17 mouse cellular contexts compared by ENCODE assay signal in genomic region chr5:147121146-147121545, GRCm38 (mm10). TPM values are rescaled to one million over a fixed set of nuclear protein-coding genes. Genes with fewer than 3 reads are reported as not detected.
DNase-seq lines count a peak whose midpoint lies in the region; ATAC-seq and TF ChIP-seq lines count a peak whose summit lies in the region.
"Had no signal": no experiment of that assay in that cellular context is flagged by ENCODE, and none has a peak within 500 bp of the region (broad histone marks: within the 10 kb centered on the region; RNA-seq: fewer than 3 reads in every experiment).

No protein-coding gene starts in this region.

- no peak for TF ChIP-seq EP300 in ES-Bruce4 (IDR thresholded peaks at IDR 0.05; ENCODE audit: insufficient read depth, low read depth, low read length)

- H3K9me3 ChIP-seq in liver, embryonic 12.5 days (replicated peaks) = peaks cover 7% of the 10 kb centered on the region
- H3K9me3 ChIP-seq in ES-Bruce4 (replicated peaks; ENCODE audit: control insufficient read depth, insufficient read depth, low read length, poor library complexity, severe bottlenecking) = no peaks in the 10 kb centered on the region; the same call in 1 of the 2 replicates
- H3K9me3 ChIP-seq: intestine, embryonic 15.5 days; midbrain, embryonic 15.5 days; stomach, embryonic 15.5 days had no signal

- peak; percentile 11 for DNase-seq in CD4-positive, CD25-positive, alpha-beta regulatory T cell, adult 2 months (ENCODE audit: low read depth, low spot score)
- DNase-seq in liver, adult 2 months (ENCODE audit: extremely low read depth, low read depth, low spot score) = no peak
- DNase-seq in adrenal gland, adult 18-20 months (ENCODE audit: low spot score in 2 of 2) = no peak
- no peak for DNase-seq in kidney, postnatal 4 days
- DNase-seq: heart, adult 11 months; heart, postnatal 10 days; layer of hippocampus, adult 9-11 months; lung, postnatal 14 days; right cerebral cortex, postnatal 25 days had no signal

- H3K4me3 ChIP-seq in liver, adult 2 months (ENCODE audit: insufficient read depth, low read depth, low read length) = no peak overlapping the region
- H3K4me3 ChIP-seq in liver, embryonic 12.5 days = no peak overlapping the region
- H3K4me3 ChIP-seq in ES-Bruce4 (ENCODE audit: low read depth, low read length) = no peak overlapping the region
- H3K4me3 ChIP-seq in cortical plate, adult 2 months (ENCODE audit: insufficient read depth, low read length) = no peak overlapping the region
- H3K4me3 ChIP-seq: intestine, embryonic 15.5 days; limb, embryonic 10.5 days; midbrain, embryonic 15.5 days; stomach, embryonic 15.5 days had no signal

- TF ChIP-seq CTCF in liver, adult 2 months (IDR thresholded peaks at IDR 0.05; ENCODE audit: low read depth, low read length) = peak; percentile 26; the same call in 1 of the 2 replicates
- TF ChIP-seq CTCF in ES-Bruce4 (IDR thresholded peaks at IDR 0.05; ENCODE audit: low read depth, low read length) = peak; percentile 43
- TF ChIP-seq CTCF in cortical plate, adult 2 months (IDR thresholded peaks at IDR 0.05; ENCODE audit: extremely low read depth, insufficient read depth, low read length) = 0 out of 2 replicates have a peak, but pooled peaks have one; percentile 10

- peaks cover 3% of the 10 kb centered on the region; the same call in 1 of the 2 replicates for H3K27me3 ChIP-seq in liver, adult 2 months (ENCODE audit: control insufficient read depth, insufficient read depth, low read length)
- no peaks in the 10 kb centered on the region for H3K27me3 ChIP-seq in liver, embryonic 12.5 days (replicated peaks)
- H3K27me3 ChIP-seq in ES-Bruce4 (ENCODE audit: control insufficient read depth, insufficient read depth, low read length, poor library complexity, severe bottlenecking) = no peaks in the 10 kb centered on the region
- H3K27me3 ChIP-seq: intestine, embryonic 15.5 days; stomach, embryonic 15.5 days had no signal

- no peak for TF ChIP-seq POLR2A in liver, adult 2 months (IDR thresholded peaks at IDR 0.05; ENCODE audit: extremely low read depth, insufficient read depth, low read length)
- TF ChIP-seq POLR2A in ES-Bruce4 (IDR thresholded peaks at IDR 0.05; ENCODE audit: insufficient read depth, low read length) = no peak
- TF ChIP-seq POLR2A in cortical plate, adult 2 months (IDR thresholded peaks at IDR 0.05; ENCODE audit: extremely low read depth, insufficient read depth, low read length) = no peak

- H3K4me2 ChIP-seq in liver, embryonic 12.5 days = no peak overlapping the region
- H3K4me2 ChIP-seq: intestine, embryonic 15.5 days; midbrain, embryonic 15.5 days; stomach, embryonic 15.5 days had no signal

- no peak overlapping the region for H3K27ac ChIP-seq in liver, adult 2 months (replicated peaks; ENCODE audit: insufficient read depth, low read depth, low read length)
- H3K27ac ChIP-seq in liver, embryonic 12.5 days = no peak overlapping the region
- H3K27ac ChIP-seq in ES-Bruce4 (ENCODE audit: insufficient read depth, low read length) = no peak overlapping the region
- H3K27ac ChIP-seq in cortical plate, adult 2 months (ENCODE audit: insufficient read depth, low read length) = no peak overlapping the region
- H3K27ac ChIP-seq: intestine, embryonic 15.5 days; limb, embryonic 10.5 days; midbrain, embryonic 15.5 days; stomach, embryonic 15.5 days had no signal

- H3K79me2 ChIP-seq in liver, adult 2 months (ENCODE audit: control insufficient read depth, insufficient read depth, low read length) = no peaks in the 10 kb centered on the region

- 97% methylated on average over 4 of the region's 4 CpGs for WGBS in liver, adult 2 months
- 76% methylated on average over 4 of the region's 4 CpGs for WGBS in liver, embryonic 12.5 days (ENCODE audit: insufficient replicate concordance)

- H3K36me3 ChIP-seq in liver, adult 2 months (ENCODE audit: control insufficient read depth, insufficient read depth, low read length) = no peaks in the 10 kb centered on the region
- no peaks in the 10 kb centered on the region for H3K36me3 ChIP-seq in liver, embryonic 12.5 days
- no peaks in the 10 kb centered on the region for H3K36me3 ChIP-seq in ES-Bruce4 (ENCODE audit: control insufficient read depth, insufficient read depth, low read length, poor library complexity, severe bottlenecking)
- H3K36me3 ChIP-seq: intestine, embryonic 15.5 days; limb, embryonic 10.5 days; midbrain, embryonic 15.5 days; stomach, embryonic 15.5 days had no signal

- no peak for ATAC-seq in CD4-positive, CD25-positive, alpha-beta regulatory T cell, adult 4 months
- ATAC-seq in liver, embryonic 12.5 days = no peak
- ATAC-seq: intestine, embryonic 15.5 days; midbrain, embryonic 15.5 days had no signal

- no peaks in the 10 kb centered on the region for H3K4me1 ChIP-seq in liver, adult 2 months (ENCODE audit: control insufficient read depth, insufficient read depth, low read length)
- no peaks in the 10 kb centered on the region for H3K4me1 ChIP-seq in liver, embryonic 12.5 days
- H3K4me1 ChIP-seq in ES-Bruce4 (ENCODE audit: control insufficient read depth, insufficient read depth, low read length) = no peaks in the 10 kb centered on the region
- no peaks in the 10 kb centered on the region for H3K4me1 ChIP-seq in cortical plate, adult 2 months (ENCODE audit: control insufficient read depth, insufficient read depth, low read length)
- H3K4me1 ChIP-seq: intestine, embryonic 15.5 days; midbrain, embryonic 15.5 days; stomach, embryonic 15.5 days had no signal

- H3K9ac ChIP-seq in liver, adult 2 months (ENCODE audit: low read depth, low read length) = no peak overlapping the region
- no peak overlapping the region for H3K9ac ChIP-seq in liver, embryonic 12.5 days
- H3K9ac ChIP-seq in ES-Bruce4 (ENCODE audit: low read depth, poor library complexity, severe bottlenecking) = no peak overlapping the region
- H3K9ac ChIP-seq: intestine, embryonic 15.5 days; midbrain, embryonic 15.5 days; stomach, embryonic 15.5 days had no signal

RNA-seq across cellular contexts. Expression of gene Polr1d, which starts 44.3 kb away (rescaled TPM):
- 100 to 1,000 TPM; 126 to 148 TPM for polyA plus RNA-seq in CD4-positive, CD25-positive, alpha-beta regulatory T cell, adult 4 months (2017; shearing (Covaris generic))
- 48.5 and 52.1 TPM in 2 replicates for total RNA-seq in liver, adult 2 months (2014; rRNA removed)
- polyA plus RNA-seq in liver, adult 2 months (2012; rRNA removed) = 18.2 and 21.7 TPM in 2 replicates
- polyA plus RNA-seq in liver, embryonic 12.5 days (2016; fragmentation: Nextera tagmentation; extraction: Ambion mirVana) = 116 TPM in 2 replicates
- 149 and 155 TPM in 2 replicates for polyA plus RNA-seq in ES-Bruce4 (2011; ENCODE audit: insufficient read depth, insufficient read length, low read depth, missing spikeins)
- 69.4 and 73.0 TPM in 2 replicates for polyA plus RNA-seq in cortical plate, adult 2 months (2012; rRNA removed)
- 100 to 1,000 TPM; 128 to 132 TPM for total RNA-seq in adrenal gland, adult 18-20 months (2021)

RNA-seq across cellular contexts. Expression of gene Lnx2, which starts 44.8 kb away (rescaled TPM):
- 10 to 100 TPM; 19.6 to 29.9 TPM for polyA plus RNA-seq in CD4-positive, CD25-positive, alpha-beta regulatory T cell, adult 4 months (2017; shearing (Covaris generic))
- 11.0 and 14.4 TPM in 2 replicates for total RNA-seq in liver, adult 2 months (2014; rRNA removed)
- 19.7 and 24.1 TPM in 2 replicates for polyA plus RNA-seq in liver, adult 2 months (2012; rRNA removed)
- polyA plus RNA-seq in liver, embryonic 12.5 days (2016; fragmentation: Nextera tagmentation; extraction: Ambion mirVana) = 6.5 and 6.8 TPM in 2 replicates
- polyA plus RNA-seq in ES-Bruce4 (2011; ENCODE audit: insufficient read depth, insufficient read length, low read depth, missing spikeins) = 9.0 and 9.9 TPM in 2 replicates
- 4.7 and 5.8 TPM in 2 replicates for polyA plus RNA-seq in cortical plate, adult 2 months (2012; rRNA removed)
- total RNA-seq in adrenal gland, adult 18-20 months (2021) = 10 to 100 TPM; 10.2 to 11.5 TPM
